Mouse (Mus musculus): Measurements from ENCODE around the gene Adamts20. TPM values are rescaled to one million over a fixed set of nuclear protein-coding genes. Genes with fewer than 3 reads are reported as not detected.

Adamts20 gene
- polyA plus RNA-seq, 1 experiment from 2014 or later, result 13.8 TPM

GRCm38 (mm10) chr15:94263866-94264496 is 201.2 kb downstream of the Adamts20 start:
- Histone ChIP-seq H3K4me2 (no peak overlapping the region), H3K4me1 (peaks cover 7% of the 10 kb centered on the region), H3K27ac (no peak overlapping the region), H3K9me3 (no peaks in the 10 kb centered on the region), H3K4me3 (no peak overlapping the region), H3K36me3 (no peaks in the 10 kb centered on the region), H3K9ac (no peak overlapping the region), H3K27me3 (no peaks in the 10 kb centered on the region)
- no peak for ATAC-seq (ENCODE audit: insufficient number of reproducible peaks, insufficient read depth, low FRiP score, low TSS enrichment, low read depth)
- 72% methylated on average over 8 of the region's 8 CpGs for WGBS

GRCm38 (mm10) chr15:94263241-94263640 is 202.0 kb downstream of the Adamts20 start:
- Histone ChIP-seq H3K4me3 (no peak overlapping the region), H3K27me3 (no peaks in the 10 kb centered on the region), H3K36me3 (no peaks in the 10 kb centered on the region), H3K9ac (no peak overlapping the region), H3K4me1 (peaks cover 7% of the 10 kb centered on the region), H3K4me2 (no peak overlapping the region), H3K9me3 (no peaks in the 10 kb centered on the region), H3K27ac (no peak overlapping the region)
- ATAC-seq (ENCODE audit: insufficient number of reproducible peaks, insufficient read depth, low FRiP score, low TSS enrichment, low read depth), result no peak
- 60% methylated on average over 10 of the region's 10 CpGs for WGBS

GRCm38 (mm10) chr15:94259497-94259896 is 205.7 kb downstream of the Adamts20 start:
- WGBS, result 90% methylated on average over 4 of the region's 4 CpGs
- H3K9ac ChIP-seq, result no peak overlapping the region
- peaks cover 7% of the 10 kb centered on the region; the same call in 1 of the 2 replicates for H3K4me1 ChIP-seq
- no peaks in the 10 kb centered on the region for H3K27me3 ChIP-seq
- H3K4me2 ChIP-seq, result no peak overlapping the region
- ATAC-seq (ENCODE audit: insufficient number of reproducible peaks, insufficient read depth, low FRiP score, low TSS enrichment, low read depth), result no peak
- H3K36me3 ChIP-seq, result no peaks in the 10 kb centered on the region
- no peaks in the 10 kb centered on the region for H3K9me3 ChIP-seq
- H3K4me3 ChIP-seq, result no peak overlapping the region
- no peak overlapping the region for H3K27ac ChIP-seq

- Histone ChIP-seq H3K9me3 (no peaks in the 10 kb centered on the region), H3K9ac (no peak overlapping the region), H3K4me1 (0 out of 2 replicates have a peak, but pooled peaks cover 4% of the 10 kb centered on the region), H3K27ac (no peak overlapping the region), H3K27me3 (no peaks in the 10 kb centered on the region), H3K4me3 (no peak overlapping the region), H3K4me2 (no peak overlapping the region), H3K36me3 (no peaks in the 10 kb centered on the region)
- WGBS, result 95% methylated on average over 5 of the region's 5 CpGs
- no peak for ATAC-seq (ENCODE audit: insufficient number of reproducible peaks, insufficient read depth, low FRiP score, low TSS enrichment, low read depth)
These were observed 209.7 kb downstream of the Adamts20 start for GRCm38 (mm10) chr15:94255538-94255937.

- 64% methylated on average over 3 of the region's 3 CpGs for WGBS
- Histone ChIP-seq H3K27ac (no peak overlapping the region), H3K27me3 (no peaks in the 10 kb centered on the region), H3K9me3 (no peaks in the 10 kb centered on the region), H3K9ac (no peak overlapping the region), H3K36me3 (no peaks in the 10 kb centered on the region), H3K4me1 (0 out of 2 replicates have a peak, but pooled peaks cover 4% of the 10 kb centered on the region), H3K4me2 (no peak overlapping the region), H3K4me3 (no peak overlapping the region)
- ATAC-seq (ENCODE audit: insufficient number of reproducible peaks, insufficient read depth, low FRiP score, low TSS enrichment, low read depth), result no peak
These were observed 210.2 kb downstream of the Adamts20 start for GRCm38 (mm10) chr15:94254861-94255516.

GRCm38 (mm10) chr15:94254091-94254860 is 210.9 kb downstream of the Adamts20 start:
- H3K4me1 ChIP-seq, result 0 out of 2 replicates have a peak, but pooled peaks cover 9% of the 10 kb centered on the region
- no peak for ATAC-seq (ENCODE audit: insufficient number of reproducible peaks, insufficient read depth, low FRiP score, low TSS enrichment, low read depth)

GRCm38 (mm10) chr15:94252962-94253712 is 212.1 kb downstream of the Adamts20 start:
- 59% methylated on average over 13 of the region's 13 CpGs for WGBS

More at GRCm38 (mm10) chr15:94254091-94254860, 210.9 kb downstream of the Adamts20 start:
- Histone ChIP-seq H3K9ac (no peak overlapping the region), H3K27me3 (no peaks in the 10 kb centered on the region), H3K4me3 (no peak overlapping the region), H3K9me3 (no peaks in the 10 kb centered on the region), H3K27ac (no peak overlapping the region), H3K4me2 (no peak overlapping the region), H3K36me3 (no peaks in the 10 kb centered on the region)
- 79% methylated on average over 14 of the region's 14 CpGs for WGBS

GRCm38 (mm10) chr15:94249766-94250165 is 215.5 kb downstream of the Adamts20 start:
- no peak overlapping the region for H3K27ac ChIP-seq
- H3K4me2 ChIP-seq, result no peak overlapping the region
- H3K27me3 ChIP-seq, result no peaks in the 10 kb centered on the region
- H3K36me3 ChIP-seq, result no peaks in the 10 kb centered on the region
- no peak for ATAC-seq (ENCODE audit: insufficient number of reproducible peaks, insufficient read depth, low FRiP score, low TSS enrichment, low read depth)
- H3K4me1 ChIP-seq, result peaks cover 16% of the 10 kb centered on the region; the same call in 1 of the 2 replicates
- no peak overlapping the region for H3K9ac ChIP-seq
- 66% methylated on average over 8 of the region's 8 CpGs for WGBS
- H3K4me3 ChIP-seq, result no peak overlapping the region
- no peaks in the 10 kb centered on the region for H3K9me3 ChIP-seq

More at GRCm38 (mm10) chr15:94252962-94253712, 212.1 kb downstream of the Adamts20 start:
- H3K27ac ChIP-seq, result no peak overlapping the region
- H3K4me2 ChIP-seq, result no peak overlapping the region
- H3K36me3 ChIP-seq, result no peaks in the 10 kb centered on the region
- no peak for ATAC-seq (ENCODE audit: insufficient number of reproducible peaks, insufficient read depth, low FRiP score, low TSS enrichment, low read depth)
- no peak overlapping the region for H3K9ac ChIP-seq
- H3K4me1 ChIP-seq, result peaks cover 12% of the 10 kb centered on the region; the same call in 1 of the 2 replicates
- H3K9me3 ChIP-seq, result no peaks in the 10 kb centered on the region
- no peaks in the 10 kb centered on the region for H3K27me3 ChIP-seq
- H3K4me3 ChIP-seq, result no peak overlapping the region

GRCm38 (mm10) chr15:94248386-94248785 is 216.8 kb downstream of the Adamts20 start:
- Histone ChIP-seq H3K27me3 (no peaks in the 10 kb centered on the region), H3K36me3 (no peaks in the 10 kb centered on the region), H3K4me3 (no peak overlapping the region), H3K4me2 (no peak overlapping the region), H3K9me3 (no peaks in the 10 kb centered on the region), H3K4me1 (peaks cover 12% of the 10 kb centered on the region; the same call in 1 of the 2 replicates), H3K27ac (no peak overlapping the region), H3K9ac (no peak overlapping the region)
- no peak for ATAC-seq (ENCODE audit: insufficient number of reproducible peaks, insufficient read depth, low FRiP score, low TSS enrichment, low read depth)
- 52% methylated on average over 6 of the region's 6 CpGs for WGBS

GRCm38 (mm10) chr15:94246669-94247068 is 218.5 kb downstream of the Adamts20 start:
- Histone ChIP-seq H3K4me1 (peaks cover 12% of the 10 kb centered on the region; the same call in 1 of the 2 replicates), H3K27ac (no peak overlapping the region), H3K27me3 (no peaks in the 10 kb centered on the region), H3K4me3 (no peak overlapping the region), H3K36me3 (no peaks in the 10 kb centered on the region), H3K9me3 (no peaks in the 10 kb centered on the region), H3K9ac (no peak overlapping the region), H3K4me2 (no peak overlapping the region)
- ATAC-seq (ENCODE audit: insufficient number of reproducible peaks, insufficient read depth, low FRiP score, low TSS enrichment, low read depth), result no peak
- 71% methylated on average over 5 of the region's 5 CpGs for WGBS

GRCm38 (mm10) chr15:94244336-94244735 is 220.9 kb downstream of the Adamts20 start:
- H3K9ac ChIP-seq, result no peak overlapping the region
- no peak for ATAC-seq (ENCODE audit: insufficient number of reproducible peaks, insufficient read depth, low FRiP score, low TSS enrichment, low read depth)
- no peaks in the 10 kb centered on the region for H3K36me3 ChIP-seq
- H3K27ac ChIP-seq, result no peak overlapping the region
- H3K27me3 ChIP-seq, result no peaks in the 10 kb centered on the region
- no peak overlapping the region for H3K4me2 ChIP-seq
- H3K9me3 ChIP-seq, result no peaks in the 10 kb centered on the region
- H3K4me3 ChIP-seq, result no peak overlapping the region
- H3K4me1 ChIP-seq, result peaks cover 7% of the 10 kb centered on the region; the same call in 1 of the 2 replicates
- 49% methylated on average over 2 of the region's 2 CpGs for WGBS

Measured in embryonic facial prominence, embryonic 13.5 days (tissue).